Mouse (Mus musculus): ENCODE measurements around the gene Olfr876. TPM values are rescaled to one million over a fixed set of nuclear protein-coding genes. Genes with fewer than 3 reads are reported as not detected.

Gene Olfr876
- not detected in 2 replicates for total RNA-seq (2012; rRNA removed)

GRCm38 (mm10) chr9:37802731-37803130, at the start of gene Olfr876:
TSS of gene Olfr876 (plus strand) at chr9:37803031.
- in situ Hi-C loops (cut with MboI; ENCODE audit: low sequenced_read_pairs in 2 of 2, unreplicated experiment in 2 of 2) = no loop called here
- H3K9ac ChIP-seq (ENCODE audit: insufficient read depth, low read depth, low read length, poor library complexity, severe bottlenecking) = no peak within 1 kb of the TSS

DNA sequence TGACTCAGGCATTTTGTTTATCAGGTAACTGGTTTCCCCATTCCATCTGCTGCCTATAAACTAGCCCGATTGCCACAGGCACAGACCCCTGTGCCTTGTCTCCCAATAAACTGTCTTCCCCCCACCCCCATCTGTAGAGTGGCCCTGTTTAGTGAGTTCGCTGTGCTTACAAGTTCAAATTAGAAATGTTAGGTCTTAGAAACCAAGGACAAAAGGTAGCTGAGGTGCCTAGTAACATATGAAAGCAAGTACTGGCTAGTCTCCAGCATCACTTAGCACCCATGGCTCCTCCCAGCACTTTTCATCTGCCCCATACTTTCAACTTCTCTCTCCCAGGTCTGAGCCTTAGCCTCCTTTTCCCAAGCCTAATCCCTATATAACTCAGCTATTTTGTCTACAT, 41.1 kb upstream of the Olfr876 start:
- TF ChIP-seq MAFK (IDR thresholded peaks at IDR 0.05; ENCODE audit: insufficient read depth, low read depth, low read length) (no peak), CHD2 (IDR thresholded peaks at IDR 0.05; ENCODE audit: low read depth, low read length) (no peak), HCFC1 (IDR thresholded peaks at IDR 0.05; ENCODE audit: borderline replicate concordance, insufficient read depth, low read length) (no peak), ZC3H11A (IDR thresholded peaks at IDR 0.05; ENCODE audit: borderline replicate concordance, low read depth, low read length) (no peak), ZNF384 (IDR thresholded peaks at IDR 0.05; ENCODE audit: low read depth, low read length) (no peak)
- Histone ChIP-seq H3K4me1 (ENCODE audit: control insufficient read depth in 2 of 2, insufficient read depth in 2 of 2, low read length in 2 of 2, poor library complexity in 1 of 2) (peaks cover 0 to 3% of the 10 kb centered on the region in 2 experiments; a peak in 1 of 4 replicates), H3K36me3 (ENCODE audit: control insufficient read depth, insufficient read depth, low read length, poor library complexity, severe bottlenecking) (no peaks in the 10 kb centered on the region), H3K4me3 (ENCODE audit: insufficient read depth in 1 of 2, low read depth in 1 of 2, low read length in 2 of 2, poor library complexity in 1 of 2, severe bottlenecking in 1 of 2) (no peak overlapping the region), H3K9ac (ENCODE audit: insufficient read depth, low read depth, low read length, poor library complexity, severe bottlenecking) (no peak overlapping the region), H3K27ac (ENCODE audit: insufficient read depth, low read depth, low read length, poor library complexity, severe bottlenecking) (no peak overlapping the region), H3K9me3 (ENCODE audit: control insufficient read depth, insufficient read depth, low read depth, low read length) (no peaks in the 10 kb centered on the region)
- no peak for DNase-seq (ENCODE audit: low read depth, low spot score)
- in situ Hi-C loops (cut with MboI; ENCODE audit: low sequenced_read_pairs in 2 of 2, unreplicated experiment in 2 of 2) = no loop called here

More at GRCm38 (mm10) chr9:37802731-37803130, at the start of gene Olfr876:
- no peak within 1 kb of the TSS for H3K27ac ChIP-seq (ENCODE audit: insufficient read depth, low read depth, low read length, poor library complexity, severe bottlenecking)
- no peaks in the 10 kb centered on the region for H3K36me3 ChIP-seq (ENCODE audit: control insufficient read depth, insufficient read depth, low read length, poor library complexity, severe bottlenecking)
- H3K4me1 ChIP-seq (ENCODE audit: control insufficient read depth in 2 of 2, insufficient read depth in 2 of 2, low read length in 2 of 2, poor library complexity in 1 of 2) = no peaks in the 10 kb centered on the region
- H3K9me3 ChIP-seq (ENCODE audit: control insufficient read depth, insufficient read depth, low read depth, low read length) = no peaks in the 10 kb centered on the region
- H3K4me3 ChIP-seq (ENCODE audit: insufficient read depth in 1 of 2, low read depth in 1 of 2, low read length in 2 of 2, poor library complexity in 1 of 2, severe bottlenecking in 1 of 2) = no peak within 1 kb of the TSS
- TF ChIP-seq CHD2 (IDR thresholded peaks at IDR 0.05; ENCODE audit: low read depth, low read length) (no peak), HCFC1 (IDR thresholded peaks at IDR 0.05; ENCODE audit: borderline replicate concordance, insufficient read depth, low read length) (no peak), ZNF384 (IDR thresholded peaks at IDR 0.05; ENCODE audit: low read depth, low read length) (no peak)
- DNase-seq (ENCODE audit: low read depth, low spot score) = no peak

DNA sequence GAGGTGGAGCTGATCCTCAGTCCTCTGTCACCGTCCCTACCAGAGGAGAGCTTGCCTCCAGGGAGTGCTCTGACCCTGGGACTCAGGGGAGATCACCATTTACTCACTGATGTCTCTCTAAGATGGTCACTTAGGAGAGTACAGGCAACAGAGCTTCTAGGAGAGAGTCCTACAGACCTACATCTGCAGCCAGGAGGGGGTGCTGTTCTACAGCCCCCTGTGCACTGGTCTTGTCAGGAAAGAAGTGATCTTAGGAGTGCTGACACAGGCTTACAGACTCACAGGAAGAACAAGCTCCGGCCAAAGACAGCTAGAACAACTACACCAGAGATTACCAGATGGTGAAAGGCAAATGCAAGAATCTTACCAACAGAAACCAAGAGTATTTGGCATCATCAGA, 40.3 kb upstream of the Olfr876 start:
- H3K9me3 ChIP-seq (ENCODE audit: control insufficient read depth, insufficient read depth, low read depth, low read length) = no peaks in the 10 kb centered on the region
- peaks cover 0 to 3% of the 10 kb centered on the region in 2 experiments; a peak in 1 of 4 replicates for H3K4me1 ChIP-seq (ENCODE audit: control insufficient read depth in 2 of 2, insufficient read depth in 2 of 2, low read length in 2 of 2, poor library complexity in 1 of 2)
- no peak overlapping the region for H3K27ac ChIP-seq (ENCODE audit: insufficient read depth, low read depth, low read length, poor library complexity, severe bottlenecking)
- H3K36me3 ChIP-seq (ENCODE audit: control insufficient read depth, insufficient read depth, low read length, poor library complexity, severe bottlenecking) = no peaks in the 10 kb centered on the region
- in situ Hi-C loops (cut with MboI; ENCODE audit: low sequenced_read_pairs in 2 of 2, unreplicated experiment in 2 of 2) = no loop called here
- no peak overlapping the region for H3K4me3 ChIP-seq (ENCODE audit: insufficient read depth in 1 of 2, low read depth in 1 of 2, low read length in 2 of 2, poor library complexity in 1 of 2, severe bottlenecking in 1 of 2)
- no peak overlapping the region for H3K9ac ChIP-seq (ENCODE audit: insufficient read depth, low read depth, low read length, poor library complexity, severe bottlenecking)
- TF ChIP-seq CHD2 (IDR thresholded peaks at IDR 0.05; ENCODE audit: low read depth, low read length) (no peak), MAFK (IDR thresholded peaks at IDR 0.05; ENCODE audit: insufficient read depth, low read depth, low read length) (no peak), ZNF384 (IDR thresholded peaks at IDR 0.05; ENCODE audit: low read depth, low read length) (no peak), ZC3H11A (IDR thresholded peaks at IDR 0.05; ENCODE audit: borderline replicate concordance, low read depth, low read length) (no peak), HCFC1 (IDR thresholded peaks at IDR 0.05; ENCODE audit: borderline replicate concordance, insufficient read depth, low read length) (no peak)
- DNase-seq (ENCODE audit: low read depth, low spot score) = peak; percentile 39

- no peak for DNase-seq (ENCODE audit: low read depth, low spot score)
- Histone ChIP-seq H3K27ac (ENCODE audit: insufficient read depth, low read depth, low read length, poor library complexity, severe bottlenecking) (no peak overlapping the region), H3K4me3 (ENCODE audit: insufficient read depth in 1 of 2, low read depth in 1 of 2, low read length in 2 of 2, poor library complexity in 1 of 2, severe bottlenecking in 1 of 2) (no peak overlapping the region)
Observed at GRCm38 (mm10) chr9:37770661-37771060, 32.2 kb upstream of the Olfr876 start.

DNA sequence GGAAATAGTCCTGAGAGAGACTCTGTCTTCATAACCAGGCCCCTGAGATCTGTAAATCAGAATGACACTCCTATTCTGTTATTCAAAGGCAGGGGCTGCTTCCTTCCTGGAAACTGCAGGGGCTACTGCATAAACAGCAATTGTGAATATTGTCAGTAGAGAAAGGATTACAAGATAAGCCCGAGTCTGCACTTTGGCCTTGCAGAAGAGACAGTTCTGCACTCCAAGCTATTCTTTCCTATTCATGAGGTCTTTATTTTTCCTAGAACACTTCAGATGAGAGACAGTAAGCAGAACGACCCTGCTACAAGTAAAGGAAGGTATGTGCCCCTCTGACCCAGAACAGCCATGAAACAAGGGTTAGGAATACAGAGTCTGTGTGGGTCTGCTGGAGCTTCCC, 31.1 kb upstream of the Olfr876 start, which contains the start of gene Olfr875:
Olfr875 (plus strand) TSS at position 99 of the 400 bp plus-strand sequence.
- in situ Hi-C loops (cut with MboI; ENCODE audit: low sequenced_read_pairs in 2 of 2, unreplicated experiment in 2 of 2) = no loop called here
- no peak for TF ChIP-seq ZC3H11A (IDR thresholded peaks at IDR 0.05; ENCODE audit: borderline replicate concordance, low read depth, low read length)
- no peak for TF ChIP-seq CHD2 (IDR thresholded peaks at IDR 0.05; ENCODE audit: low read depth, low read length)
- TF ChIP-seq ZNF384 (IDR thresholded peaks at IDR 0.05; ENCODE audit: low read depth, low read length) = no peak
- TF ChIP-seq HCFC1 (IDR thresholded peaks at IDR 0.05; ENCODE audit: borderline replicate concordance, insufficient read depth, low read length) = no peak
- TF ChIP-seq MAFK (IDR thresholded peaks at IDR 0.05; ENCODE audit: insufficient read depth, low read depth, low read length) = no peak
- no peaks in the 10 kb centered on the region for H3K9me3 ChIP-seq (ENCODE audit: control insufficient read depth, insufficient read depth, low read depth, low read length)
- H3K27ac ChIP-seq (ENCODE audit: insufficient read depth, low read depth, low read length, poor library complexity, severe bottlenecking) = no peak within 1 kb of the TSS
- H3K36me3 ChIP-seq (ENCODE audit: control insufficient read depth, insufficient read depth, low read length, poor library complexity, severe bottlenecking) = no peaks in the 10 kb centered on the region
- no peak within 1 kb of the TSS for H3K4me3 ChIP-seq (ENCODE audit: insufficient read depth in 1 of 2, low read depth in 1 of 2, low read length in 2 of 2, poor library complexity in 1 of 2, severe bottlenecking in 1 of 2)
- no peaks in the 10 kb centered on the region for H3K4me1 ChIP-seq (ENCODE audit: control insufficient read depth in 2 of 2, insufficient read depth in 2 of 2, low read length in 2 of 2, poor library complexity in 1 of 2)
- no peak within 1 kb of the TSS for H3K9ac ChIP-seq (ENCODE audit: insufficient read depth, low read depth, low read length, poor library complexity, severe bottlenecking)
- no peak for DNase-seq (ENCODE audit: low read depth, low spot score)

More at GRCm38 (mm10) chr9:37770661-37771060, 32.2 kb upstream of the Olfr876 start:
- no peak for TF ChIP-seq CHD2 (IDR thresholded peaks at IDR 0.05; ENCODE audit: low read depth, low read length)
- no peak for TF ChIP-seq HCFC1 (IDR thresholded peaks at IDR 0.05; ENCODE audit: borderline replicate concordance, insufficient read depth, low read length)
- TF ChIP-seq ZNF384 (IDR thresholded peaks at IDR 0.05; ENCODE audit: low read depth, low read length) = no peak
- no peak for TF ChIP-seq MAFK (IDR thresholded peaks at IDR 0.05; ENCODE audit: insufficient read depth, low read depth, low read length)
- no peak for TF ChIP-seq ZC3H11A (IDR thresholded peaks at IDR 0.05; ENCODE audit: borderline replicate concordance, low read depth, low read length)
- Histone ChIP-seq H3K9me3 (ENCODE audit: control insufficient read depth, insufficient read depth, low read depth, low read length) (no peaks in the 10 kb centered on the region), H3K36me3 (ENCODE audit: control insufficient read depth, insufficient read depth, low read length, poor library complexity, severe bottlenecking) (no peaks in the 10 kb centered on the region), H3K4me1 (ENCODE audit: control insufficient read depth in 2 of 2, insufficient read depth in 2 of 2, low read length in 2 of 2, poor library complexity in 1 of 2) (no peaks in the 10 kb centered on the region), H3K9ac (ENCODE audit: insufficient read depth, low read depth, low read length, poor library complexity, severe bottlenecking) (no peak overlapping the region)
- in situ Hi-C loops (cut with MboI; ENCODE audit: low sequenced_read_pairs in 2 of 2, unreplicated experiment in 2 of 2) = no loop called here
